19 mouse cellular contexts compared by ENCODE assay signal in the genomic region with DNA sequence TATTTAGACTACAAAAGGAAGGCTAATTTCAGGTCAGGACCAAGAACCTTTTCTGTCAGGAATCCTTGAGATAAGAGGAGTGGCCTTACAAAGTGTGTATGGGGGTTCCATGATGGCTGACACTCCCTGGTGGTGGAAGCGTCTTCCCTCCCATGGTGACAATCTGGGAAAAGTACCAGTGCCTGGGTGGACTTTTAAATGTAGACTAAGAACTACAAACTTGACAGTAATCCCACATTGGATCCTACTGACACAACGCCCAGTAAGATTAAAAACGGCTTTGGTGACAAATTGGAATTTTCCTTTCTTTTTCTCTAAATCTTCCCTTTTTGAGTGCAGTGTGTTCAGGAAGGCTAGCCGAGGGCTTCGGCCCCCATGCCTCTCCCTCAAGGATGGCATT.
DNase-seq lines count a peak whose midpoint lies in the region; ATAC-seq and TF ChIP-seq lines count a peak whose summit lies in the region.
"Had no signal": no experiment of that assay in that cellular context is flagged by ENCODE, and none has a peak within 500 bp of the region (broad histone marks: within the 10 kb centered on the region; RNA-seq: fewer than 3 reads in every experiment).

No protein-coding gene starts in this region.

- H3K27me3 ChIP-seq in heart, embryonic 10.5 days (ENCODE audit: insufficient read depth, poor library complexity, severe bottlenecking), result no peaks in the 10 kb centered on the region
- no peaks in the 10 kb centered on the region for H3K27me3 ChIP-seq in kidney, postnatal 0 days (ENCODE audit: insufficient read depth, low read length)
- H3K27me3 ChIP-seq in kidney, embryonic 14.5 days (ENCODE audit: control insufficient read depth, insufficient read depth, low read length), result no peaks in the 10 kb centered on the region
- H3K27me3 ChIP-seq in embryonic facial prominence, embryonic 12.5 days, result no peaks in the 10 kb centered on the region
- H3K27me3 ChIP-seq in limb, embryonic 10.5 days (ENCODE audit: low read depth, poor library complexity, severe bottlenecking), result no peaks in the 10 kb centered on the region
- H3K27me3 ChIP-seq: CH12.LX; liver, embryonic 15.5 days had no signal

- TF ChIP-seq CTCF in kidney, postnatal 0 days (IDR thresholded peaks at IDR 0.05; ENCODE audit: low read depth), result no peak

- no peak for ATAC-seq in kidney, postnatal 0 days (replicated peaks; ENCODE audit: low FRiP score, low read depth)
- no peak for ATAC-seq in kidney, embryonic 14.5 days (ENCODE audit: low FRiP score, low TSS enrichment)
- ATAC-seq in embryonic facial prominence, embryonic 12.5 days (ENCODE audit: insufficient number of reproducible peaks, insufficient read depth, low FRiP score, low TSS enrichment), result no peak

- H3K36me3 ChIP-seq in heart, embryonic 10.5 days, result no peaks in the 10 kb centered on the region
- H3K36me3 ChIP-seq in kidney, postnatal 0 days (ENCODE audit: insufficient read depth, low read length), result no peaks in the 10 kb centered on the region
- H3K36me3 ChIP-seq in kidney, embryonic 14.5 days (ENCODE audit: control insufficient read depth, insufficient read depth, low read length), result no peaks in the 10 kb centered on the region
- no peaks in the 10 kb centered on the region for H3K36me3 ChIP-seq in embryonic facial prominence, embryonic 12.5 days
- H3K36me3 ChIP-seq in limb, embryonic 10.5 days, result no peaks in the 10 kb centered on the region
- H3K36me3 ChIP-seq: hindbrain, embryonic 10.5 days; liver, embryonic 15.5 days had no signal

- no peak overlapping the region for H3K4me3 ChIP-seq in heart, embryonic 10.5 days
- H3K4me3 ChIP-seq in kidney, postnatal 0 days (replicated peaks; ENCODE audit: low read depth, low read length), result no peak overlapping the region
- no peak overlapping the region for H3K4me3 ChIP-seq in kidney, embryonic 14.5 days (ENCODE audit: low read length)
- no peak overlapping the region for H3K4me3 ChIP-seq in embryonic facial prominence, embryonic 12.5 days
- no peak overlapping the region for H3K4me3 ChIP-seq in limb, embryonic 10.5 days
- H3K4me3 ChIP-seq: hindbrain, embryonic 10.5 days; liver, embryonic 15.5 days had no signal

- peak; percentile 48 for DNase-seq in heart, embryonic 10.5 days (ENCODE audit: low spot score)
- no peak for DNase-seq in heart, postnatal 4 days
- DNase-seq in kidney, postnatal 0 days (ENCODE audit: low spot score), result no peak
- DNase-seq in limb, embryonic 10.5 days (ENCODE audit: low spot score), result no peak
- no peak for DNase-seq in gastrocnemius, postnatal 14 days
- no peak for DNase-seq in adrenal gland, postnatal 14 days
- DNase-seq: adrenal gland, postnatal 36 days; cerebellum, adult 18-20 months; cerebellum, postnatal 25 days; kidney, postnatal 14 days; retina, postnatal 1 day; thymus, postnatal 36 days had no signal

- WGBS in heart, embryonic 10.5 days, result 75% methylated on average over 5 of the region's 5 CpGs
- 79% methylated on average over 5 of the region's 5 CpGs for WGBS in kidney, postnatal 0 days
- WGBS in kidney, embryonic 14.5 days, result 83% methylated on average over 5 of the region's 5 CpGs
- 85% methylated on average over 5 of the region's 5 CpGs for WGBS in embryonic facial prominence, embryonic 12.5 days
- 91% methylated on average over 5 of the region's 5 CpGs for WGBS in limb, embryonic 10.5 days

- H3K9ac ChIP-seq in kidney, postnatal 0 days (ENCODE audit: low read depth, low read length), result no peak overlapping the region
- H3K9ac ChIP-seq in kidney, embryonic 14.5 days (ENCODE audit: low read depth, low read length), result no peak overlapping the region
- H3K9ac ChIP-seq in embryonic facial prominence, embryonic 12.5 days, result no peak overlapping the region
- H3K9ac ChIP-seq: liver, embryonic 15.5 days had no signal

- intact Hi-C loops in gastrocnemius, postnatal 14 days (cut with DNase I; ENCODE audit: low total_unique reads), result no loop called here

- H3K27ac ChIP-seq in heart, embryonic 10.5 days, result peak overlapping the region; percentile 74
- peak overlapping the region; percentile 19; the same call in 1 of the 2 replicates for H3K27ac ChIP-seq in kidney, postnatal 0 days
- no peak overlapping the region; the same call in 1 of the 2 replicates for H3K27ac ChIP-seq in kidney, embryonic 14.5 days (ENCODE audit: low read depth, low read length)
- H3K27ac ChIP-seq in embryonic facial prominence, embryonic 12.5 days, result peak overlapping the region; percentile 55
- peak overlapping the region; percentile 50 for H3K27ac ChIP-seq in limb, embryonic 10.5 days
- H3K27ac ChIP-seq: hindbrain, embryonic 10.5 days; liver, embryonic 15.5 days; macrophage had no signal

- H3K4me1 ChIP-seq in heart, embryonic 10.5 days, result peaks cover 35% of the 10 kb centered on the region
- peaks cover 11% of the 10 kb centered on the region; the same call in 1 of the 2 replicates for H3K4me1 ChIP-seq in kidney, postnatal 0 days (replicated peaks; ENCODE audit: insufficient read depth, low read length)
- peaks cover 15% of the 10 kb centered on the region; the same call in 1 of the 2 replicates for H3K4me1 ChIP-seq in kidney, embryonic 14.5 days (ENCODE audit: control insufficient read depth, insufficient read depth, low read length)
- peaks cover 37% of the 10 kb centered on the region for H3K4me1 ChIP-seq in embryonic facial prominence, embryonic 12.5 days
- peaks cover 41% of the 10 kb centered on the region for H3K4me1 ChIP-seq in limb, embryonic 10.5 days
- H3K4me1 ChIP-seq: liver, embryonic 15.5 days had no signal

- H3K4me2 ChIP-seq in kidney, postnatal 0 days (ENCODE audit: low read length), result no peak overlapping the region
- no peak overlapping the region for H3K4me2 ChIP-seq in kidney, embryonic 14.5 days (replicated peaks; ENCODE audit: low read depth, low read length)
- H3K4me2 ChIP-seq in embryonic facial prominence, embryonic 12.5 days (replicated peaks), result no peak overlapping the region
- H3K4me2 ChIP-seq: liver, embryonic 15.5 days; midbrain, embryonic 11.5 days had no signal

- H3K9me3 ChIP-seq in heart, embryonic 10.5 days, result no peaks in the 10 kb centered on the region
- H3K9me3 ChIP-seq in kidney, postnatal 0 days (replicated peaks; ENCODE audit: low read length), result no peaks in the 10 kb centered on the region
- H3K9me3 ChIP-seq in kidney, embryonic 14.5 days (ENCODE audit: control insufficient read depth, low read length), result no peaks in the 10 kb centered on the region
- H3K9me3 ChIP-seq in embryonic facial prominence, embryonic 12.5 days, result no peaks in the 10 kb centered on the region
- no peaks in the 10 kb centered on the region for H3K9me3 ChIP-seq in limb, embryonic 10.5 days (replicated peaks)
- H3K9me3 ChIP-seq: hindbrain, embryonic 10.5 days; liver, embryonic 15.5 days had no signal
